Comparison of ENCODE assay signal across 8 mouse cellular contexts in the genomic region with DNA sequence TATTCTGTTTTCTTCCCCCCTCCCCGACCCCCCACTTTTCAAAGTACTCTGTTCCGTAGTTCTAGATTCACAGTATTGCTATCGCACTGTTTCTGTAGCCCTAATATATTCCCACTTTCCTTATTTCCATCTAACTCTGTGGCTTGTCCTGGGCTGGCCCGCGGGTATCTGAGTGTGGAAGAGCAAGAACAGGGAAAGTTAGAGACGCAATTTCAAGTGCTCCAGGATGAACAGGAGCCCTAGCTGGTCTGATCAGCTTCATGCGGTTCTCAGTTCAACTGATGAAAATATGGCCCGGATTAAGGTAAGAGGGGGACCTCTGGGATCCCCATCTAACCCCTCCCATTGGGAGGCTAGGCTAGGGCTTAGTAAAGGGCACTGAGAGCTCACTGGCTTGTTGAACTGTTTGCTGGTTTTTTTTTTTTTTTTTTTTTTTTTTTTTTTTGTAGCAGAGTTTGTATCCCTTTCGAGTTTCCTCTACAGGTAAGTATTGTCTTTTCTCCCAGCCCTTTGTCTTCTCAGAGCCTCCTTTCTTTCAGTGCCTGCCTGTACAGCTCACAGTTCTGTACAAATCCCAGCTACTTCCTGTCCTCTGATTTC. TPM values are rescaled to one million over a fixed set of nuclear protein-coding genes. Genes with fewer than 3 reads are reported as not detected.
DNase-seq lines count a peak whose midpoint lies in the region; ATAC-seq and TF ChIP-seq lines count a peak whose summit lies in the region.

No protein-coding gene starts in this region.

- WGBS in embryonic facial prominence, embryonic 15.5 days, result 2% methylated on average over 9 of the region's 9 CpGs
- WGBS in limb, embryonic 13.5 days, result 6% methylated on average over 9 of the region's 9 CpGs
- 7% methylated on average over 9 of the region's 9 CpGs for WGBS in olfactory bulb, adult 2 months

- H3K4me2 ChIP-seq in embryonic facial prominence, embryonic 15.5 days (replicated peaks), result peak overlapping the region; percentile 81
- H3K4me2 ChIP-seq in limb, embryonic 13.5 days (replicated peaks), result peak overlapping the region; percentile 89

- H3K9ac ChIP-seq in embryonic facial prominence, embryonic 15.5 days, result peak overlapping the region; percentile 57
- H3K9ac ChIP-seq in limb, embryonic 13.5 days, result peak overlapping the region; percentile 69

- TF ChIP-seq POLR2A in olfactory bulb, adult 2 months (IDR thresholded peaks at IDR 0.05; ENCODE audit: insufficient read depth, low read depth, low read length), result no peak

- H3K27ac ChIP-seq in embryonic facial prominence, embryonic 15.5 days (replicated peaks), result no peak overlapping the region
- H3K27ac ChIP-seq in limb, embryonic 13.5 days, result no peak overlapping the region
- H3K27ac ChIP-seq in olfactory bulb, adult 2 months (ENCODE audit: insufficient read depth, low read depth, low read length), result no peak overlapping the region

- peak; percentile 10; the same call in 1 of the 2 replicates for ATAC-seq in frontal cortex, adult (ENCODE audit: low TSS enrichment)
- ATAC-seq in embryonic facial prominence, embryonic 15.5 days (ENCODE audit: insufficient number of reproducible peaks, low FRiP score, low TSS enrichment, low read depth), result no peak
- peak; percentile 4; the same call in 1 of the 2 replicates for ATAC-seq in limb, embryonic 13.5 days (ENCODE audit: low FRiP score, low read depth)

- no peaks in the 10 kb centered on the region for H3K27me3 ChIP-seq in embryonic facial prominence, embryonic 15.5 days
- H3K27me3 ChIP-seq in limb, embryonic 13.5 days, result no peaks in the 10 kb centered on the region

- peak overlapping the region; percentile 63 for H3K4me3 ChIP-seq in embryonic facial prominence, embryonic 15.5 days (replicated peaks)
- peak overlapping the region; percentile 63 for H3K4me3 ChIP-seq in limb, embryonic 13.5 days
- peak overlapping the region; percentile 43 for H3K4me3 ChIP-seq in olfactory bulb, adult 2 months (ENCODE audit: insufficient read depth, low read depth, low read length)

- H3K4me1 ChIP-seq in embryonic facial prominence, embryonic 15.5 days, result peaks cover 12% of the 10 kb centered on the region
- peaks cover 13% of the 10 kb centered on the region for H3K4me1 ChIP-seq in limb, embryonic 13.5 days
- H3K4me1 ChIP-seq in olfactory bulb, adult 2 months (ENCODE audit: control insufficient read depth, insufficient read depth, low read length), result no peaks in the 10 kb centered on the region; the same call in 1 of the 2 replicates

- H3K9me3 ChIP-seq in embryonic facial prominence, embryonic 15.5 days (replicated peaks), result no peaks in the 10 kb centered on the region
- no peaks in the 10 kb centered on the region for H3K9me3 ChIP-seq in limb, embryonic 13.5 days

- 0 out of 2 replicates have a peak, but pooled peaks cover 1% of the 10 kb centered on the region for H3K36me3 ChIP-seq in embryonic facial prominence, embryonic 15.5 days
- peaks cover 4% of the 10 kb centered on the region; the same call in 1 of the 2 replicates for H3K36me3 ChIP-seq in limb, embryonic 13.5 days

- TF ChIP-seq CTCF in olfactory bulb, adult 2 months (IDR thresholded peaks at IDR 0.05; ENCODE audit: insufficient read depth, low read depth, low read length), result no peak

- no peak for DNase-seq in frontal cortex, postnatal 14 days (ENCODE audit: low spot score in 2 of 2)
- DNase-seq in 3T3-L1 (ENCODE audit: low read depth, low spot score), result peak; percentile 33
- no peak for DNase-seq in adrenal gland, postnatal 10 days
- DNase-seq in ovary, postnatal 10 days (ENCODE audit: low spot score), result no peak

RNA-seq across cellular contexts. Expression of a gene that starts 0.6 kb away (rescaled TPM):
- polyA plus RNA-seq in embryonic facial prominence, embryonic 15.5 days (2015; fragmentation: Nextera tagmentation; extraction: Ambion mirVana), result 29.7 and 32.0 TPM in 2 replicates
- 23.8 and 27.5 TPM in 2 replicates for polyA plus RNA-seq in limb, embryonic 13.5 days (2015; fragmentation: Nextera tagmentation; extraction: Ambion mirVana)
- not detected in 2 replicates for polyA plus RNA-seq in olfactory bulb, adult 2 months (2012; ENCODE audit: insufficient read depth, insufficient read length, low replicate concordance, missing spikeins)
- total RNA-seq in adrenal gland, postnatal 10 days (2021), result 10 to 100 TPM; 18.6 to 20.2 TPM

RNA-seq across cellular contexts. Expression of a gene that starts 0.7 kb away (rescaled TPM):
- polyA plus RNA-seq in embryonic facial prominence, embryonic 15.5 days (2015; fragmentation: Nextera tagmentation; extraction: Ambion mirVana), result 21.8 and 22.8 TPM in 2 replicates
- polyA plus RNA-seq in limb, embryonic 13.5 days (2015; fragmentation: Nextera tagmentation; extraction: Ambion mirVana), result 25.0 and 27.1 TPM in 2 replicates
- not detected in 2 replicates for polyA plus RNA-seq in olfactory bulb, adult 2 months (2012; ENCODE audit: insufficient read depth, insufficient read length, low replicate concordance, missing spikeins)
- 10 to 100 TPM; 32.2 to 40.4 TPM for total RNA-seq in adrenal gland, postnatal 10 days (2021)

RNA-seq across cellular contexts. Expression of a gene that starts 11.9 kb away (rescaled TPM):
- 7.7 and 8.3 TPM in 2 replicates for polyA plus RNA-seq in embryonic facial prominence, embryonic 15.5 days (2015; fragmentation: Nextera tagmentation; extraction: Ambion mirVana)
- 10.9 and 11.4 TPM in 2 replicates for polyA plus RNA-seq in limb, embryonic 13.5 days (2015; fragmentation: Nextera tagmentation; extraction: Ambion mirVana)
- not detected in 2 replicates for polyA plus RNA-seq in olfactory bulb, adult 2 months (2012; ENCODE audit: insufficient read depth, insufficient read length, low replicate concordance, missing spikeins)
- 1 to 10 TPM; 5.1 to 5.7 TPM for total RNA-seq in adrenal gland, postnatal 10 days (2021)

RNA-seq across cellular contexts. Expression of a gene that starts 23.5 kb away (rescaled TPM):
- 1,053 and 1,174 TPM in 2 replicates for polyA plus RNA-seq in embryonic facial prominence, embryonic 15.5 days (2015; fragmentation: Nextera tagmentation; extraction: Ambion mirVana)
- 1,184 and 1,195 TPM in 2 replicates for polyA plus RNA-seq in limb, embryonic 13.5 days (2015; fragmentation: Nextera tagmentation; extraction: Ambion mirVana)
- polyA plus RNA-seq in olfactory bulb, adult 2 months (2012; ENCODE audit: insufficient read depth, insufficient read length, low replicate concordance, missing spikeins), result 633 TPM in 1 of 2 replicates, not detected in the other
- total RNA-seq in adrenal gland, postnatal 10 days (2021), result 100 to 1,000 TPM; 573 to 689 TPM

RNA-seq across cellular contexts. Expression of a gene that starts 57.4 kb away (rescaled TPM):
- polyA plus RNA-seq in embryonic facial prominence, embryonic 15.5 days (2015; fragmentation: Nextera tagmentation; extraction: Ambion mirVana), result 777 and 798 TPM in 2 replicates
- 774 and 800 TPM in 2 replicates for polyA plus RNA-seq in limb, embryonic 13.5 days (2015; fragmentation: Nextera tagmentation; extraction: Ambion mirVana)
- 1,277 TPM in 1 of 2 replicates, not detected in the other for polyA plus RNA-seq in olfactory bulb, adult 2 months (2012; ENCODE audit: insufficient read depth, insufficient read length, low replicate concordance, missing spikeins)
- total RNA-seq in adrenal gland, postnatal 10 days (2021), result 100 to 1,000 TPM; 646 to 659 TPM

Comparison
In these comparisons a context has a peak if more than half of its experiments do, and no peak if none do; other contexts are left out.
1. RNA of a gene that starts 0.6 kb away (polyA plus RNA-seq): 29.7 to 32.0 TPM in embryonic facial prominence, embryonic 15.5 days and 23.8 to 27.5 TPM in limb, embryonic 13.5 days; not detected in olfactory bulb, adult 2 months; every median in the first group is over 10 times any median in the second.
2. RNA of a gene that starts 0.7 kb away (polyA plus RNA-seq): 25.0 to 27.1 TPM in limb, embryonic 13.5 days and 21.8 to 22.8 TPM in embryonic facial prominence, embryonic 15.5 days; not detected in olfactory bulb, adult 2 months; every median in the first group is over 10 times any median in the second.
3. Peak in every context shown above with its lines, with median percentiles within 50 percentile points of each other: H3K4me3 ChIP-seq.